Mouse (Mus musculus) ES-Bruce4 (cell line): ENCODE data around the gene Hus1b.

ENCODE experiments used
- EP300 ChIP-seq: IDR thresholded peaks from 2 replicates; pipeline ENCODE4 v1.6.1; 2011; ENCODE audit warnings: low read depth, low read length; ENCODE audit not compliant: insufficient read depth
- POLR2A ChIP-seq: IDR thresholded peaks from one replicate; pipeline ENCODE4 v1.8.1; 2011; ENCODE audit warnings: low read length; ENCODE audit not compliant: insufficient read depth

GRCm38 (mm10) chr13:30993819-30994218, 46.3 kb upstream of the Hus1b start:
- TF ChIP-seq POLR2A: no peak
- TF ChIP-seq EP300: no peak
